Mouse (Mus musculus) left cerebral cortex, postnatal 14 days (tissue): ENCODE results near the gene Mmp25. TPM values are rescaled to one million over a fixed set of nuclear protein-coding genes. Genes with fewer than 3 reads are reported as not detected.

ENCODE experiments used
- DNase-seq, 2 experiments: peaks; one replicate each; pipeline ENCODE4 v3.0.0; 2021 to 2022; ENCODE audit warnings: low spot score in 2 of 2, mixed read lengths in 1 of 2
- intact Hi-C: fragments of 180-260 bp; cut with DNase I; formaldehyde crosslinking; loops from one replicate; pipeline ENCODE4 v1.15.1; 2025
- long read RNA-seq, 2 experiments: library from polyadenylated mRNA; stranded (forward); transcript quantifications; one replicate each; pipeline ENCODE4 v2.0.0; 2021
- total RNA-seq, 2 experiments: library from RNA; stranded (reverse); gene quantifications; 2 replicates each; pipeline ENCODE4 v1.2.3; 2021

Gene Mmp25
- 1 to 10 TPM; 1.1 to 1.2 TPM for total RNA-seq
- long read RNA-seq, experiment 1: 0 reads
- long read RNA-seq, experiment 2, full-length matches to known transcripts: 1 of 1 reads
- long read RNA-seq, experiment 2, partial matches to known transcripts: 0 of 1 reads
- long read RNA-seq, experiment 2, other reads (novel, unspliced or antisense): 0 of 1 reads

- DNase-seq: no peak
Measured at GRCm38 (mm10) chr17:23644613-23645495, at the start of gene Mmp25. Gene Mmp25 (minus strand): TSS chr17:23645277.

GRCm38 (mm10) chr17:23694491-23694890, 49.4 kb upstream of the Mmp25 start:
- intact Hi-C loops: no loop called here
- no peak for DNase-seq

More at GRCm38 (mm10) chr17:23644613-23645495, at the start of gene Mmp25:
- intact Hi-C loops: no loop called here

DNA sequence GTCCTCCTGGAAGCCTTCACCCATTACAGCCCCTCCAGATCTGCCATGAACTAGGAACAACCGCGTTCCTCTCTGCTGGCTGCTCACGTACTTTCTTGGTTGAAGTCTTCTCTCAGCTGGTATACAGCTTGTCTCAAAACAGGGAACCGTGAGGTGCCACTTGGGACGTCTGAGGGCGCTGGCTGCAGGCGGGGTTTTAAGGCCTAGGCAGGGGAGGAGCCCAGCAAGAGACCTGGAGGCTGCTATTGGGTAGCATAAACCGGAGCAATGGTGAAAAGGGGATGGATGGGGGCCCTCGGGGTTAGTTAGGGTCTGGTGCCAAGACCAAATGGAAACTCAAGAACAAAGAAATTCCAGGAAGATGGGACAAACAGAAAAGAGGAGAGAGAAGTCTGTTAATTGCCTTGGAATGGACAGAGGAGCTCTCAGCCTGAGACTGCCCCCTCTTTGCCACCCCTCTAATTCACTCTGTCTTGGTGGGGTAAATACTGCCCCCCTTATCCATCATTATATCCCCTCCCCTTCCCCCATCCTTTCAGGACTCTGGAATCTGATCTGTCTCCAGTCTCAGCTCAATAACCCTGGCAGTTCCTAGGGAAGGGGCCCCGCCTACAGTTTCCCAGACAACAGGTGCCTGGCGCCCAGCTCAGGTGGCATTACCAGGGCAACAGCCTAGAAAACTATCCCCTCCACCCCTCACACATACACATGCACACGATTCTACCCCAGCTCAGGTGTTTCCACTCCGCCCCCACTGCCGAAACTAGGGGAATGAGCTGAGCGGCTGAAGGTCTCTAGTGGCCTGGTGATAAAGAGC, 39.0 kb upstream of the Mmp25 start, which contains the start of gene Cldn9:
Gene Cldn9, minus strand, starts transcription at position 171 of the 817 bp plus-strand sequence.
- intact Hi-C loops: no loop called here
- DNase-seq: no peak

DNA sequence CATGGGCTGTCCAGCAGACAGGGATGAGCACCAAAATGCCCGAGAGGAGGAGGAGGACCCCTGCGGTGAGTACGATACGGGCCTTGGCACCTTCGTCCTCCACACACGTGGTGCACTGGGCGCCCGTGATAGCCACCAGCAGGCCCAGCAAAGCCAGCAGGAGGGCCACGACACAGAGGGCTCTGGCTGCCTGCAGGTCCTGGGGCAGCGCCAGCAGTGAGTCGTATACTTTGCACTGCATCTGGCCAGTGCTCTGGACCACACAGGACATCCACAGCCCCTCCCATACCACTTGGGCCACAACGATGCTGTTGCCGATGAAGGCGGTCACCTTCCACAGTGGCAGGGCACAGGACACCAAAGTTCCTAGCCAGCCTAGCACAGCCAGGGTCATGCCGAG, 38.1 kb upstream of the Mmp25 start:
- intact Hi-C loops: no loop called here
- DNase-seq: no peak

DNA sequence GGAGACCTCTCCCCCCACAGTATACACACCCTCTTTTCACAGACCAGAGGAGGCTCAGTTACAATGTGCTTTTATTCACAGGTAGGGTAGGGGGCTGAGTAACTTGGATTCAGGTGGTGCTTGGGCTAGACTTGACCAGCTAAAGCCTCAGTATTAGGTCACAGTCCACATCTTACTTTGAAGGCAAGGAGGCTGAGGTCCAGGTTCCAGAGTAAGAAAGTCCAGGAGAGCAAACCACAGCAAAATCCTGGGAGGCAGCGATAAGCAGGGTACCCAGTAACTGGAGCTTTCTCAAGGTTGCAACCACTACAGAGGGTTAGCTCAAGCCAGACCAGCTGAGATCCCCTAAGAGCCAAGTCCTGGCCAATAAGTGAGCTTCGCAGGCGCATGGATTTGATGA, 37.5 kb upstream of the Mmp25 start:
- no peak for DNase-seq
- intact Hi-C loops: no loop called here

DNA sequence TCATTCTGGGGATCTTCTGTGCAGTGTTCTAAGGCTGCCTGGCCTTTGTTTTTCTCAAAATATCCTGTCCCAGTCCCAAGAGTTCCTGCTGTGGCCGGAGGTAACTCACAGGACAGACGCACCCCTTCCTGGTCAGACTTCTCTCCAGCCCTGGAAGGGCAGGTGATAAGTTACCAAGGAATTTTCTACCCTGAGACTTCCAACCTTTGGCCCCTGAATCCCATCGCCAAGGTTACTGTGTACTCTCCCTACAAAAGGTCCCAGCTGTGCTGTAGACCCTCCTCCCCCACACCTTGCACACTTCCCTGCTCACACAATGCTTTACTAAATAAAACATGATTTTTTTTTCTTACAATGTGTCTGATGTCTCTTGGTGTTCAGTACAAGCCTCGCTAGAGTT, 37.0 kb upstream of the Mmp25 start:
- DNase-seq: no peak
- intact Hi-C loops: no loop called here

DNA sequence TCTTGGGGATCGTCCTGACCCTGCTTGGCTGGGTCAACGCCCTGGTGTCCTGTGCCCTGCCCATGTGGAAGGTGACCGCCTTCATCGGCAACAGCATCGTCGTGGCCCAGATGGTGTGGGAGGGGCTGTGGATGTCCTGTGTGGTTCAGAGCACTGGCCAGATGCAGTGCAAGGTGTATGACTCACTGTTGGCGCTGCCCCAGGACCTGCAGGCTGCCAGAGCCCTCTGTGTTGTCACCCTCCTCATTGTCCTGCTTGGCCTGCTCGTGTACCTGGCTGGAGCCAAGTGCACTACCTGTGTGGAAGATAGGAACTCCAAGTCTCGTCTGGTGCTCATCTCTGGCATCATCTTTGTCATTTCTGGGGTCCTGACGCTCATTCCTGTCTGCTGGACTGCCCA, 36.0 kb upstream of the Mmp25 start:
- no peak for DNase-seq
- intact Hi-C loops: no loop called here

DNA sequence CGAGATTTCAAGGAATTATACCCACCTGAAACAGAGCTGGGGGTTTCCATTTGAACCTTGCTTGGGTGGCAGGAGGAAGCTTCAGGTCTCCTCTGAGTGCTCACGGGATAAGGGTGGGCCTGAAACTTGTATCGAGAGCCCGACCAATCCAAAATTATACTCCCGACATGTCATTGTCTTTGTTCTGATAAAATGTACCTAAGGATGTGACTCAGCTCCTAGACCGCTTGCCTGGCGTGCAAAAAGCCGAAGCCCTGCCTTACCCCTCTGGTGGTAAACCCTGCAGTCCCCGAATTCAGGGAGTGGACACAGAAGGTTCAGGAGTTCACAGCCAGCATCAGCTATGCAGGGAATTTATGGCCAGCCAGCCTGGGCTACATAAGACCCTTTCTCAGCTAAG, 35.3 kb upstream of the Mmp25 start:
- intact Hi-C loops: no loop called here
- DNase-seq: no peak

- intact Hi-C loops: no loop called here
- no peak for DNase-seq
Measured at GRCm38 (mm10) chr17:23679127-23679835, 34.2 kb upstream of the Mmp25 start, which contains the start of gene Cldn6. Gene Cldn6 (plus strand): TSS chr17:23679249.

- intact Hi-C loops: no loop called here
- DNase-seq: peak; percentile 66 to 77
Measured at GRCm38 (mm10) chr17:23677236-23677679, 32.2 kb upstream of the Mmp25 start, which contains the start of gene Tnfrsf12a. Gene Tnfrsf12a (minus strand): TSS chr17:23677468.

GRCm38 (mm10) chr17:23676473-23677031, 31.5 kb upstream of the Mmp25 start:
- DNase-seq: no peak
- intact Hi-C loops: no loop called here

GRCm38 (mm10) chr17:23675564-23676281, 30.6 kb upstream of the Mmp25 start:
- no peak for DNase-seq
- intact Hi-C loops: no loop called here

DNA sequence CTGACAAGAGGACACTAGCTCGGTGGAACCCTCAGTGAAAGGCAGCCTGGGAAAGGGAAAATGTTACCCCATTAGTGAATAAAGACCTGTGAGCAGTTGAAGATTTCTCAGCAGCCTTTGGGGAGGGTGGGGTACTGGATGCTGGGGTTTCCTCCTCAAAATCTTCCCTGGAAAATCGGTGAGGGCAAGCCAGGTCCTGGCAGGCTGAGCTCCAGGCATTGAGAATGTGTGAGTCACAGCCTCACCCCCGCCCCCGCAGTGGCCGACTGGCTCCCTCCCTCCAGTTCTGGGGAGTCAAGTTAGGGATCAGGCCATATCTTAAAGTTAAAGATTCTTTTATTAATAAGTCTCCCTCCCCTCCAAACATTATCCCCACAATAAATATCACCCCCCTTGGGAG, 30.1 kb upstream of the Mmp25 start:
- DNase-seq: no peak
- intact Hi-C loops: no loop called here

- intact Hi-C loops: no loop called here
- no peak for DNase-seq
Measured at GRCm38 (mm10) chr17:23674271-23674952, 29.3 kb upstream of the Mmp25 start.

DNA sequence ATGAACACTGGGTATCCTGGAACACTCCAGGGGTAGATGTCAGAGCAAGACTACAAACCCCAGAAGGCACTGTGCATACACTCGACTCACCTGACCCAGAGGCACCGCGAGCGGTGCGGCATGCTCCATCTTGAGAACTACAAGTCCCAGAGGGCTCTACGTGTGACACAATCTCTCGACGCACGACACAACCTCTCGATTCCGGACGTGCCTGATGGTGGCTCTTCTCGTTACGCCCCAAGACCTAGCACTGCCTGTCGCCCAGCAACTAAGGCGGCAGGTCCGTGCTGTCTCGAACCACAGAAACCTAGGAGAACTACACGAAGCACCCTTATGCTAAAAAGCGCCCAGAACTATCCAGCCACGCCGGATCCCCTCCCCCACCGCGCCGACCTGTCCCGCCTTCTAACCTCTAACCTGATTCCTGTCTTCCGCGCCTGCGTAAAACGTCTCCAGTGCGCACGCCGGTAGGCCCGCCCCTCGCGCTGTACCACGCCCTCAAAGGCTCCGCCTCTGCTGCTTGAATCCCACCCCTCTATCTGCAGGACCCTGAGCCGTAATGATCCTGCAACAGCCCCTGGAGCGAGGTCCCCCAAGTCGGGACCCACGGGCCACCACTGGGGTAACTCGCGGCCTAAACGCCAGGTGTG, 28.5 kb upstream of the Mmp25 start, which contains the start of the genes Hcfc1r1 and Thoc6:
Gene Hcfc1r1, plus strand, starts transcription at position 173 of the 650 bp plus-strand sequence.
Gene Thoc6, minus strand, starts transcription at position 459 of the 650 bp plus-strand sequence.
- DNase-seq: peak; percentile 93 to 98
- intact Hi-C loops: loop anchor here (1.0 kb wide), 1 partner anchor 12 kb away; no protein-coding TSS in a partner anchor

DNA sequence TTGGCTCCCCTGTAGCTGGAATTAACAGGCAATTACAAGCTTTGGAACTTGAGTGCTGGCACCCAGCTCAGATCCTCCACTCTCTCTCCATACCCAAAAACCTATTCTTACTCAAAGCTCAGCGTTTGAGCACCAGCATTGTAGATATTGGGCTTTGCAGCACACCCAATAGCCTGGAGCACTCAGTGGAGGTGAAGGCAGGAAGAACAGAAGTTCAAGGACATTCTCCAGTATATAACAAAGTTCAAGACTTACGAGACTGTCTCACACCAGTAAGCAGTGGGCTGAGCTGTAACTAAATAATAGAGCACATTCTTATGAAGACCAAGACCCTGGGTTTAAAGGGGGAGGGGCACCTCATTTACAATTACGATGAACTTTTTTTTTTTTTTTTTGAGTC, 27.7 kb upstream of the Mmp25 start:
- intact Hi-C loops: loop anchor here (1.0 kb wide), 1 partner anchor 11 kb away; no protein-coding TSS in a partner anchor
- no peak for DNase-seq

GRCm38 (mm10) chr17:23671519-23671918, 26.4 kb upstream of the Mmp25 start:
- no peak for DNase-seq
- intact Hi-C loops: no loop called here
